Mouse (Mus musculus): ENCODE data around the gene Col6a5.
A peak's percentile ranks its signal among the peaks of the same experiment; 100 is the strongest.

The Col6a5 gene

GRCm38 (mm10) chr9:105820711-105821110 lies 139.7 kb downstream of the Col6a5 start:
- DNase-seq: no peak

GRCm38 (mm10) chr9:105819155-105819709 lies 141.2 kb downstream of the Col6a5 start:
- no peak for DNase-seq

- no peak for DNase-seq
These were observed 146.0 kb downstream of the Col6a5 start for GRCm38 (mm10) chr9:105814436-105814835.

GRCm38 (mm10) chr9:105811458-105811857 lies 149.0 kb downstream of the Col6a5 start:
- DNase-seq: peak; percentile 21

GRCm38 (mm10) chr9:105808920-105809505 lies 151.4 kb downstream of the Col6a5 start:
- DNase-seq: no peak
